Mouse (Mus musculus): Measurements from ENCODE around the gene Zfp810. TPM values are rescaled to one million over a fixed set of nuclear protein-coding genes. Genes with fewer than 3 reads are reported as not detected.
"Not testable (repeated sequence)": the region's sequence is repeated elsewhere in the genome, so short reads cannot be mapped to it uniquely, and the experiment has no call there.

Gene Zfp810
- 10 to 100 TPM; 13.5 to 15.2 TPM for total RNA-seq (2021)
- long read RNA-seq, experiment 1, partial matches to known transcripts, result 1 of 12 reads
- long read RNA-seq, experiment 1, other reads (novel, unspliced or antisense), result 9 of 12 reads
- long read RNA-seq, experiment 2, partial matches to known transcripts, result 1 of 15 reads
- long read RNA-seq, experiment 2, other reads (novel, unspliced or antisense), result 10 of 15 reads

DNA sequence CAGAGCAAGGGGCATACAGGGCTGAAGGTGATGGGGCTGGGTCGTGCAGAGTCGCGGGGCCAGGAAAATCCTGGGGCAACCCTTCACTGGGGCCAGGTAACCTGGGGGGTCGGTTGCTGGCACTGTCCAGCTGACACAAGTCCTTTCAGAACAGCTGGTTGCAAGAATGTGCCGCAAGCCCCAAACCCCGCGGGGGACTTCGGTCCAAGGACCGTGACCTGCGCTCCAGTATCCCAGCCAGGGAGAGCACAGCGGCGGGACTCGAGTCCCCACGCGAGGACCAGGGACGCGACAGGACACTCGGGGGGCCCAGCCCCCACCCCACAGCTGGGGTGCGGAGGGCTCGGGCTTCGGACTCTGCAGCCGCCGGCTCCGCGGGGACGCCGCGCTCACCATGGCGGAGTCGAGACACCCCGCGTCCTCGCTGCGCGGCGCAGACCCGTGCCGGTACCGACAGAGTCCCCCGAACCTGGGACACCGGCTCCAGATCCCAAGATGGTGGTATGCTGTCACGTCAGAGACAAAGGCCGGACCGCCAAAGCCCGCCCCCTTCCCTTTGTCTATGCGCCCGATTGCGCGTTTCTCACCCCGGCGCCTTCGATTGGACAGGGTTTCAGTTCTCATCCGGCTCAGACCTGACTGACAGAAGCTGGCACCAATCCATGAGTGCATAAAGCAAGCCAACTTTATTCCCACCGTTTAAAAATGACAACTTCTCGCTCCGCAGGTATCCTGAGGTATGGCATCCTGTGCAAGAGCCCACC is at the start of gene Zfp810:
Gene Zfp810 (minus strand): TSS at position 493 of the 764 bp plus-strand sequence.
- DNase-seq (ENCODE audit: low spot score in 2 of 2), result peak; percentile 87 to 91

GRCm38 (mm10) chr9:22355919-22356318 is 48.5 kb upstream of the Zfp810 start:
- no peak for DNase-seq (ENCODE audit: low spot score in 2 of 2)

DNA sequence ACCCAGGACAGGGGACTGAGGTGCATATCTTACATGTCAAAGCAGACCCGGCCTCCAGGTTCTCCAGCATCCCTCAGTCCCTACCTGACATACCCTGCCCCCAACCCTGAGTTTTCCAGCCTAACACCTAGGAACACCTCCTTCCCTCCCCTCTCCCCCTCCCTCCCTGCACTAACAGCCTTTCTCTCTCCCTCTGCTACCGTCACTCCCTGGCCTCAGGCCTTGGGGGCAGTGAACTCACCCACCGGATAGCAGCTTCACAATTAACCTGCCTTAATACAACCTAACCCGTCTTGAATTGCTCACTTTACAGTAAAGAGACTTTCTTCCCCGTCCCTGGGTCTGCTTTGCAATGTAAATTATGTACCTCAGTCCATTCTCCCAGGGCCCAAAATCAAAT is 46.5 kb upstream of the Zfp810 start:
- no peak for DNase-seq (ENCODE audit: low spot score in 2 of 2)

- DNase-seq (ENCODE audit: low spot score in 2 of 2), result no peak
Observed at GRCm38 (mm10) chr9:22353465-22353864, 46.0 kb upstream of the Zfp810 start.

GRCm38 (mm10) chr9:22340331-22340730 is 32.9 kb upstream of the Zfp810 start:
- no peak for DNase-seq (ENCODE audit: low spot score in 2 of 2)

DNA sequence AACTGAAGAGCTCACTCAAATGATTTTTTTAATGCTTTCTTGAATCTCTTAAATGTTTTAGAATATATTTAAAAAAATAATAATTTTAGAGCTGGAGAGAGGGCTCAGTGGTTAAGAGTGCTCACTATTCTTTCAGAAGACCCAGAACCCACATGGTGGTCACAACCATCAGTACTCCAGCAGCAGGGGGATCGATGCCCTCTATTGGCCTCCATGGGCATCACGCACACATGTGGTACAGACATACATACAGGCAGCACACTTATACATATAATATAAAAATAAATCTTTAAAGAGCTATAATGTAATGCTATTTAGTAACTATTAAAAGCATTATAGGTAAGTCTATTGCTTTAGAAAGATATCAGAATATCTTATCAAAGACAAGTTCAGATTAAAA is 29.8 kb upstream of the Zfp810 start:
- DNase-seq (ENCODE audit: low spot score in 2 of 2), result no peak

- peak; percentile 79 to 81 for DNase-seq (ENCODE audit: low spot score in 2 of 2)
Observed at GRCm38 (mm10) chr9:22327475-22328387, 20.3 kb upstream of the Zfp810 start.

DNA sequence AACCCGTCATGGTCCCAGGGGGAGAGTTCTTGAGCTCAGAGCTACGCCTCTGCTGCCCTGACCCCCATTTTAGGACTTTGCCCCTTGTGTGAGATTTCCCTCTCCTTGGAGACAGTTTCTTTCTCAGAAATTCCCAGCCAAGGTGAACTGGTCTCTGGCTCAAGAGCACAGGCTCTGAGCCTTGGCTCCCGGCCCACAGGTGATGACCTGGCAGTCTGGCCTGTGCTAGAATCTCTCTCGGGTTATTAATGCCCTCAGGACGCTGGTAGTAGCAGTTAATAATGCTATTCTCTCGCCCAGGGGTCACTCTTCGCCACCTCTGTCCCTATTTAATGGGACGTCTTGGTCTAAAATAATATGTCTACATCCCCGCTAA is 19.6 kb upstream of the Zfp810 start:
- DNase-seq (ENCODE audit: low spot score in 2 of 2), result no peak

DNA sequence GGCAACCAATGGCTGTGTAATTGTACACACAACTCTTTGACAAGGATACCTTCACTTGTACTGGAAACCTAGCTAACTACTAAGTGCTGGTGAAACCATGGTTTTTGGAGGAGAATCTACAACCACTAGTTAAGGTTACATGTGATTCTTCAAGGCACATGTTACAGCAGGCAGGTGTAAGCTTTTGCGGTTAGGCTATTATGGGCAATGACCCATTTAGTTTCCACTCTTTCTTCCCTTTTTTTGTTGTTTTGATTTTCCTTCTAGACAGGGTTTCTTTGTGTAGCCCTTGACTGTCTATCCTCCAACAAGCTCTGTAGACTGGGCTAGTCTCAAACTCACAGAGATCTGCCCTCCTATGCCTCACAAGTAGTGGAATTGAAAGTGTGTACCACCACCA is 17.1 kb upstream of the Zfp810 start:
- DNase-seq (ENCODE audit: low spot score in 2 of 2), result no peak

GRCm38 (mm10) chr9:22322381-22323211 is 15.1 kb upstream of the Zfp810 start:
- no peak for DNase-seq (ENCODE audit: low spot score in 2 of 2)

GRCm38 (mm10) chr9:22319109-22319508 is 11.7 kb upstream of the Zfp810 start:
- no peak for DNase-seq (ENCODE audit: low spot score in 2 of 2)

- DNase-seq (ENCODE audit: low spot score in 2 of 2), result not testable (repeated sequence)
Observed at GRCm38 (mm10) chr9:22316047-22316446, 8.6 kb upstream of the Zfp810 start.

DNA sequence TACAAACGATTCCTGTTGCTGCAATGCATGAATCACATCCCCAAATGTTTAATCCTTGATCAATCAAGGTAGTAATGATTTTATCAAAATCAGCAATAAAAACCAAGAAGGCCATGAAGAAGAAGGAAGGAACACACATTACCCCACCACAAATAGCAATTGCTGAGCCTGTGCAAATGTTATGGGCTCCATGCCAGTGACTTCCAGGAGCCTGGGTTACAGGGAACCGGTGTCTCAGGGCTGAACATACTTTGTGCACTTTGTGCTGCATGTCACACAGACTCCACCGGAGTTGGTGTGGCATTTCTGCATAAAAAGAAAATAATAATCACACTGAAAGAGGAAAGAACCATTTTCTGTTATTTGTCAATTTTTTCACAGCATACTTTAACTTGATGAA is 6.6 kb upstream of the Zfp810 start:
- no peak for DNase-seq (ENCODE audit: low spot score in 2 of 2)

DNA sequence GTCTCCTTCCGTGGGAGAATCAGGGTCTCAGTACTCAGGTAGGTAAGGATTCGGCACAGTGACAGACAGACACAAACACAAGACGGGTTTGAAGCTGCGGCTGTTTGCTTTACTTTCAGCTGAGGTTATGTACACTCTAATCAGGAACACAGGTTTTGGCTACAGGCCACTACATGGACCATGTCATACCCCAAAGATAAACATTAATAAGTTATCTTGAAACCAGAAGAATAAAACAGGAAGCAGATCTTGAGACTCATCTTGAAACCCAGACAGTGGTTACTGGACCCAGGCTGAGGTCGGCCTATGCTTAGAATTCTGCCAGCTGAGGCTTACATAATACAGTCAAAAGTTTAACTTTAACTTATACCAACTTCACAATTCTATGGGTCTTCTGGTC is 5.8 kb upstream of the Zfp810 start:
- DNase-seq (ENCODE audit: low spot score in 2 of 2), result no peak

GRCm38 (mm10) chr9:22309651-22310050 is 2.2 kb upstream of the Zfp810 start:
- DNase-seq (ENCODE audit: low spot score in 2 of 2), result no peak

GRCm38 (mm10) chr9:22307920-22308262 is 443 bp upstream of the Zfp810 start:
- not testable (repeated sequence) for DNase-seq (ENCODE audit: low spot score in 2 of 2)

DNA sequence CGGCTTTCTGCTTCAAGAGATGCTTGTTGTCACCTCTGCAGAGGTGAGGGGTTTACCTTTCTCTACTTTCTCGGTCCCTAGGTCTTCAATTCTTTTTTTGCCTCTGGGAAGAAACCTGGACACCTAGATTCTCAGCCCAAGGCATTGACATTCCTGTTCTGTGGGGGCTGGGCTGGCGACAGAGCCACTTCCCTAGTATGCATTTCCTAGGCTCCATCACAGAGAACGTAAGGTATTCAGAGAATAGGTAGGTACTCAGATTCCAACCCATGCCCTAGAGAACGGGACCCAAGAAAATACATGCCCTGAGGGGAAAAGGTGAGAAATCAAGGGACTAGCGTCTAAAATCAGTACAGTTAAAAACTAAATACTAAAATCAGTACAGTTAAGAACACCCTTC is 722 bp downstream of the Zfp810 start:
- peak; percentile 2 to 7 for DNase-seq (ENCODE audit: low spot score in 2 of 2)

DNA sequence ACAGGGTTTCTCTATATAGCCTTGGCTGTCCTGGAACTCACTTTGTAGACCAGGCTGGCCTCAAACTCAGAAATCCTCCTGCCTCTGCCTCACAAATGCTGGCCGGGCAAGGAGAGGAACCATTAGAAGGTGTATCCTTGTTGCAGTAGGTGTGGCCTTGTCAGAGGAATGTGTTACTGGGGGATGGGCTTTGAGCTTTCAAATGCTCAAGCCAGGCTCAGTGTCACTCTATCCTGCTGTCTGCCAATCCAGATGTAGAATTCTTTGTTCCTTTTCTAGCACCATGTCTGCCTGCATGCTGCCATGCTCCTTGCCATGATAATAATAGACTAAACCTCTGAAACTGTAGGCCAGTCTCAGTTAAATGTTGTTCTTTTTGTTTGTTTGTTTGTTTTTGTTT is 5.2 kb downstream of the Zfp810 start:
- DNase-seq (ENCODE audit: low spot score in 2 of 2), result no peak

DNA sequence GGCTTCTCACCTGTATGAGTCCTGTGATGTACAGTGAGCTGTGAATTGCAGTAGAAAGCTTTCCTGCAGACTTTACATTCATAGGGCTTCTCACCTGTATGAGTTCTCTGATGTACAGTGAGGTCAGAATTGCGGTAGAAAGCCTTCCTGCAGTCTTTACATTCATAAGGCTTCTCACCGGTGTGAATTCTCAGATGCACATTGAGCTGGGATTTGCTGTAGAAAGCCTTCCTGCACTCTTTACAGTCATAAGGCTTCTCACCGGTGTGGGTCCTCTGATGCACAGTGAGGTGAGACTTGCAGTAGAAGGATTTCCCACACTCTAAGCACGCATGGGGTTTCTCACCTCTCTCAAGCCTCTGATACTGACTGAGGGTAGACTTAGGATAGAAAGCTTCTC is 28.7 kb downstream of the Zfp810 start:
- no peak for DNase-seq (ENCODE audit: low spot score in 2 of 2)

GRCm38 (mm10) chr9:22268886-22269285 is 38.6 kb downstream of the Zfp810 start:
- no peak for DNase-seq (ENCODE audit: low spot score in 2 of 2)

GRCm38 (mm10) chr9:22262611-22263010 is 44.8 kb downstream of the Zfp810 start:
- no peak for DNase-seq (ENCODE audit: low spot score in 2 of 2)

All from left cerebral cortex, adult 18-20 months (tissue).